Mouse (Mus musculus) thymus, adult 2 months (tissue): ENCODE data around the gene Smarca2. TPM values are rescaled to one million over a fixed set of nuclear protein-coding genes. Genes with fewer than 3 reads are reported as not detected.

Experiments used
- DNase-seq: peaks from one replicate; pipeline ENCODE4 v3.0.0; 2021
- H3K27ac ChIP-seq: fragments of 200-500 bp; 2 replicates; pipeline ENCODE4 v1.5.1; 2012; ENCODE audit warnings: low read length, control low read depth; ENCODE audit not compliant: control insufficient read depth, insufficient read depth
- H3K27me3 ChIP-seq: fragments of 200-500 bp; 2 replicates; pipeline ENCODE4 v1.6.1; 2012; ENCODE audit warnings: mild to moderate bottlenecking, low read length, moderate library complexity, mixed read lengths; ENCODE audit not compliant: control insufficient read depth, insufficient read depth
- H3K36me3 ChIP-seq: fragments of 200-500 bp; 2 replicates; pipeline ENCODE4 v1.6.1; 2012; ENCODE audit warnings: mild to moderate bottlenecking, low read length, moderate library complexity; ENCODE audit not compliant: control insufficient read depth, insufficient read depth
- H3K4me1 ChIP-seq: fragments of 200-500 bp; replicated peaks from 2 replicates; pipeline ENCODE4 v1.6.1; 2012; ENCODE audit warnings: low read length; ENCODE audit not compliant: control insufficient read depth, insufficient read depth
- H3K4me3 ChIP-seq: fragments of 200-500 bp; 2 replicates; pipeline ENCODE4 v1.5.1; 2012; ENCODE audit warnings: mild to moderate bottlenecking, low read length, control low read depth, moderate library complexity; ENCODE audit not compliant: control insufficient read depth, insufficient read depth
- CTCF ChIP-seq: fragments of 200-500 bp; IDR thresholded peaks from 2 replicates; pipeline ENCODE4 v1.5.1; 2012; ENCODE audit warnings: mild to moderate bottlenecking, control low read depth, low read length, moderate library complexity, borderline replicate concordance; ENCODE audit not compliant: control insufficient read depth, poor library complexity, insufficient read depth; ENCODE audit errors: extremely low read depth
- POLR2A ChIP-seq: fragments of 200-500 bp; IDR thresholded peaks from 2 replicates; pipeline ENCODE4 v1.6.1; 2012; ENCODE audit warnings: mild to moderate bottlenecking, low read length, control low read depth, moderate library complexity; ENCODE audit not compliant: control insufficient read depth, poor library complexity, insufficient read depth; ENCODE audit errors: extremely low read depth
- WGBS: fragments of 180-500 bp; shearing (Covaris S2); methylation state at CpG from one replicate; pipeline ENCODE4 v1.1.7; 2018; 5-methylcytosine and 5-hydroxymethylcytosine counted together
- polyA plus RNA-seq: library from polyadenylated mRNA; depleted of rRNA; stranded (reverse); fragments of >200 nt; gene quantifications from 2 replicates; pipeline ENCODE4 v1.2.3, GENCODE M21; 2012

Gene Smarca2
- polyA plus RNA-seq, 1 experiment: 38.9 TPM

DNA sequence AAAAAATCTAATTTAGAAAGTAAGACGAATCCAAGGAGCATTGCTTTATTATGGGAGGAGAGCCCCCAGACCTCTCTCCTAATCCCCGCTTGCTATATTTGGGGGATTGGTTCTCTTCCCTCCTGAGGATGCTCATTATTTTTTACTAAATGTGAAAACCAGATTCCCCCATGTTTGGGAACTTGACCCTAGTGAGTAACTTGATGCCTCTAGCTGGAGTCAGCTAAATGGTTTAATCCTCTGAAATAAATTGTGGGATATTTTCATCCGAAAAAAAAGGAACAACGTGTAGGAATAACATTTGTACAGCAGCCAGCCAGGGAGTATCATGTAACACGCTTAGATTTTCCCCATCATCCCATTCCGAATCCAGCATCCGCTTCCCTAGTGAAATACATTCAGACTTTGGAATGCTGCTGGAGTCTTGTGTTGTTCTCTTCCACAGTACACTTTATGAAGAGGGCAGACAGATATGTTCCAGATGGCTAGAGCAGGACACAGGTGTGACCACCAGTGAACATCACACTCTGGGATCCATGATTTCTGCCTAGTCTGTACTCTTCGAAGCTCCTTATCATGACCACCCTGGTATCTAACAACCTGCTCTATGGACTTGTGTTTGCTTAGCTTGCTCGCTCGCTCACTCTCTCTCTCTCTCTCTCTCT, 99.8 kb downstream of the Smarca2 start:
- TF ChIP-seq CTCF (no peak), POLR2A (no peak)
- 93% methylated on average over 10 of the region's 10 CpGs for WGBS
- Histone ChIP-seq H3K4me1 (peaks cover 7% of the 10 kb centered on the region), H3K27me3 (no peaks in the 10 kb centered on the region), H3K36me3 (0 out of 2 replicates have a peak, but pooled peaks cover 5% of the 10 kb centered on the region), H3K27ac (no peak overlapping the region), H3K4me3 (no peak overlapping the region)
- DNase-seq: no peak

DNA sequence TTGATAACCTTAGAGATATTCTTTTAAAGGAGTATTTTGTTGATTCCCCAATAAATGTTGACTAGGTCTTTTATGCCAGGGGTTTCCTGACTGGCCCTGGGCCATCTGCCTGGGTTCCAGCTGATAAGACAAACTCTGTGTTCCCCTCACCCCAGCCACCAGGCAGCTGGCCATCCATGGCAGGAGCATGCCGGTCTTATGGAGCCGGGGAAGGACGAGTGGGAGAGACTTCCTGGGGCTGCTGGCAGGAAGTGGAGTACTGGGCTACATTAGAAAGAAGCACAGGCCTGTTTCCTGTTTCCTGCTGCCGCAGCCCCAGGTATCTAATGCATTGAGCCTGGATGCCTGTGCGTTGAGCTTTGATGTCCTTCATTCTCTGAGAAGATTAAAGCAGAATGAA, 102.1 kb downstream of the Smarca2 start:
- peak; percentile 13 for DNase-seq
- Histone ChIP-seq H3K27me3 (no peaks in the 10 kb centered on the region), H3K4me3 (no peak overlapping the region), H3K27ac (no peak overlapping the region), H3K4me1 (peaks cover 7% of the 10 kb centered on the region), H3K36me3 (no peaks in the 10 kb centered on the region)
- TF ChIP-seq POLR2A: no peak
- TF ChIP-seq CTCF: no peak
- WGBS: 57% methylated on average over 5 of the region's 5 CpGs

GRCm38 (mm10) chr19:26709095-26709494, 104.2 kb downstream of the Smarca2 start:
- Histone ChIP-seq H3K4me1 (peaks cover 7% of the 10 kb centered on the region), H3K27me3 (no peaks in the 10 kb centered on the region), H3K27ac (no peak overlapping the region), H3K36me3 (0 out of 2 replicates have a peak, but pooled peaks cover 5% of the 10 kb centered on the region), H3K4me3 (no peak overlapping the region)
- TF ChIP-seq CTCF: no peak
- no peak for DNase-seq
- 90% methylated on average over 12 of the region's 12 CpGs for WGBS

DNA sequence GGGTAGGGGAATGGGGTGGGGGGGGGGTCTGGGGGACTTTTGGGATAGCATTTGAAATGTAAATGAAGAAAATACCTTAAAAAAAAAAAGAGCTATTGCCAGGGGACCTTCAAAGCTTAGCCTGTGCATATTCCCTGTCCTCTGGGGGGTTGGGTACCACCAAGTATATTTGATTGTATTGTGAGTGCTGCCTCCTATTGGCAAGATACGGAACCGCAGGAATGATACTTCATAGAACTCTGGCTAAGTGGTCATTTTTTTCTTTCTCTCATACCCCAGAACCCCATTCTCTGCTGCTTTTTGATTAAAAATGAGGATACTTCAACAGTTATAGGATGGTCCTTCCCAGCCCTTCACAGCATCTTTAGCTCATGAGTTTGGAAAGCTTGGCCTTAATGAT, 106.4 kb downstream of the Smarca2 start:
- WGBS: 83% methylated on average over 2 of the region's 2 CpGs
- no peak for TF ChIP-seq POLR2A
- no peak for TF ChIP-seq CTCF
- Histone ChIP-seq H3K27ac (no peak overlapping the region), H3K4me1 (peaks cover 7% of the 10 kb centered on the region), H3K36me3 (0 out of 2 replicates have a peak, but pooled peaks cover 7% of the 10 kb centered on the region), H3K4me3 (no peak overlapping the region), H3K27me3 (no peaks in the 10 kb centered on the region)
- peak; percentile 45 for DNase-seq

- Histone ChIP-seq H3K36me3 (peaks cover 15% of the 10 kb centered on the region), H3K4me3 (no peak overlapping the region), H3K27ac (no peak overlapping the region), H3K4me1 (no peaks in the 10 kb centered on the region), H3K27me3 (no peaks in the 10 kb centered on the region)
- TF ChIP-seq POLR2A (no peak), CTCF (no peak)
- DNase-seq: no peak
- WGBS: 93% methylated on average over 9 of the region's 9 CpGs
Observed at GRCm38 (mm10) chr19:26716217-26716616, 111.4 kb downstream of the Smarca2 start.

DNA sequence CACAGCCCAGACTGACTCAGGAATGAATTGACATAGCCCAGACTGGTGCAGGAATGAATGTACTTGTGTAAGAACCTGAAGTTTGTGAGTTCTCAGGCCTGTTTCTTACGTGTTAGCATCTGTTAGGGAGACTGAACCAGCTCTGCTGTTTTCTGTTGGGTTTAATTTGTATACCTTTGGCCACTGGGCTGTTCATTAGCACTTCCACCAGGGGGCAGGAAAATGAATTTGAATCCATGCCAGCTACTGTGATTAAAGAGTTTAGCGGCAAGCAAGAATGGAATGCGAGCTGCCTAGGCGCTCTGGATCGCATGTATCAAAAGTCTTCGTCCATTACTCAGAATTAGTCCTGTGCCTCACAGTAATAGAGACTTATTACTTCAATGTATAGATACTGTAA, 113.4 kb downstream of the Smarca2 start:
- Histone ChIP-seq H3K4me1 (no peaks in the 10 kb centered on the region), H3K36me3 (peaks cover 21% of the 10 kb centered on the region), H3K27ac (no peak overlapping the region), H3K27me3 (no peaks in the 10 kb centered on the region), H3K4me3 (no peak overlapping the region)
- DNase-seq: peak; percentile 26
- WGBS: 67% methylated on average over 6 of the region's 6 CpGs
- TF ChIP-seq POLR2A (no peak), CTCF (no peak)

GRCm38 (mm10) chr19:26719161-26719560, 114.3 kb downstream of the Smarca2 start:
- DNase-seq: no peak
- WGBS: 97% methylated on average over 7 of the region's 7 CpGs
- TF ChIP-seq POLR2A (no peak), CTCF (no peak)
- H3K27ac ChIP-seq: no peak overlapping the region
- no peaks in the 10 kb centered on the region for H3K27me3 ChIP-seq
- H3K4me1 ChIP-seq: peaks cover 4% of the 10 kb centered on the region
- peaks cover 17% of the 10 kb centered on the region for H3K36me3 ChIP-seq
- H3K4me3 ChIP-seq: no peak overlapping the region
